Mouse (Mus musculus) neural tube, embryonic 12.5 days (tissue): ENCODE data around the gene Tnfrsf1a. TPM values are rescaled to one million over a fixed set of nuclear protein-coding genes. Genes with fewer than 3 reads are reported as not detected.

ENCODE experiments used
- ATAC-seq: fragments of 200-750 bp; cut with Nextera tagmentation; 2 replicates; pipeline ENCODE4 v1.8.0; 2017; ENCODE audit warnings: low read depth, mild to moderate bottlenecking, moderate TSS enrichment, moderate library complexity; ENCODE audit not compliant: low FRiP score
- H3K27ac ChIP-seq: fragments of 300-500 bp; sonication (generic); 2 replicates; pipeline ENCODE4 v1.5.1; 2016
- H3K27me3 ChIP-seq: fragments of 300-500 bp; sonication (generic); replicated peaks from 2 replicates; pipeline ENCODE4 v1.6.1; 2016; ENCODE audit warnings: mild to moderate bottlenecking
- H3K36me3 ChIP-seq: fragments of 300-500 bp; sonication (generic); 2 replicates; pipeline ENCODE4 v1.6.1; 2016; ENCODE audit warnings: mild to moderate bottlenecking
- H3K4me1 ChIP-seq: fragments of 300-500 bp; sonication (generic); 2 replicates; pipeline ENCODE4 v1.6.1; 2016
- H3K4me2 ChIP-seq: fragments of 300-500 bp; sonication (generic); replicated peaks from 2 replicates; pipeline ENCODE4 v1.6.1; 2016; ENCODE audit warnings: mild to moderate bottlenecking
- H3K4me3 ChIP-seq: fragments of 300-500 bp; sonication (generic); 2 replicates; pipeline ENCODE4 v1.5.1; 2016
- H3K9ac ChIP-seq: fragments of 300-500 bp; sonication (generic); 2 replicates; pipeline ENCODE4 v1.6.1; 2016; ENCODE audit warnings: mild to moderate bottlenecking
- H3K9me3 ChIP-seq: fragments of 300-500 bp; sonication (generic); 2 replicates; pipeline ENCODE4 v1.6.1; 2016; ENCODE audit warnings: mild to moderate bottlenecking
- WGBS: fragments of 180-500 bp; shearing (Covaris S2); methylation state at CpG from one replicate; pipeline ENCODE4 v1.1.7; 2016; 5-methylcytosine and 5-hydroxymethylcytosine counted together
- polyA plus RNA-seq: library from polyadenylated mRNA; unstranded; fragments of >200 nt; fragmentation: Nextera tagmentation; extraction: Ambion mirVana; gene quantifications from 2 replicates; pipeline ENCODE4 v1.2.1, GENCODE M21; 2016

Gene Tnfrsf1a
- polyA plus RNA-seq, 1 experiment from 2014 or later: 22.7 TPM

DNA sequence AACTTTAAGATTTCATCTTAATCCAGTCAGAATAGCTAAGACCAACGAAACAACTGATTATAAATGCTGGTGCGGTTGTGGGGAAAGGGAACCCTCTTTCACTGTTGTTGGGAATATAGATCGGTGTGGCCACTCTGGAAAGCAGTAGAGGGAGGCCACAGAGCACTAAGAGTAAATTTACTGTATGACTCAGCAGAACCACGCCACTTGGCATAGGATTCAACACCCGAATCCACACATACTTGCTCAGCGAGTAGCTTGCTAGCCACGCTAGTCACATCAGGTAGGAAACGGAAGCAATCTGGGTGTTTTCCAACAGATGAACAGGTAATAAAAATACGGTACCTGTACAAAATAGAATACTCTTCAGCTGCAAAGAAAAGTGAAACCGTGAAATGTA is 58.5 kb downstream of the Tnfrsf1a start:
- Histone ChIP-seq H3K27me3 (no peaks in the 10 kb centered on the region), H3K9me3 (no peaks in the 10 kb centered on the region), H3K27ac (no peak overlapping the region), H3K4me1 (no peaks in the 10 kb centered on the region), H3K36me3 (no peaks in the 10 kb centered on the region), H3K9ac (no peak overlapping the region), H3K4me3 (no peak overlapping the region), H3K4me2 (no peak overlapping the region)
- ATAC-seq: no peak
- 93% methylated on average over 10 of the region's 10 CpGs for WGBS

- H3K4me1 ChIP-seq: no peaks in the 10 kb centered on the region
- no peak overlapping the region for H3K4me3 ChIP-seq
- no peaks in the 10 kb centered on the region for H3K27me3 ChIP-seq
- no peak for ATAC-seq
- H3K36me3 ChIP-seq: no peaks in the 10 kb centered on the region
- WGBS: 72% methylated on average over 11 of the region's 11 CpGs
- H3K4me2 ChIP-seq: no peak overlapping the region
- H3K9me3 ChIP-seq: no peaks in the 10 kb centered on the region
- no peak overlapping the region for H3K27ac ChIP-seq
- H3K9ac ChIP-seq: no peak overlapping the region
Observed at GRCm38 (mm10) chr6:125410551-125410950, 61.4 kb downstream of the Tnfrsf1a start.

- 58% methylated on average over 8 of the region's 8 CpGs for WGBS
- no peaks in the 10 kb centered on the region for H3K9me3 ChIP-seq
- no peak overlapping the region for H3K4me3 ChIP-seq
- no peak overlapping the region for H3K9ac ChIP-seq
- no peak overlapping the region for H3K27ac ChIP-seq
- no peaks in the 10 kb centered on the region for H3K4me1 ChIP-seq
- H3K4me2 ChIP-seq: no peak overlapping the region
- H3K27me3 ChIP-seq: no peaks in the 10 kb centered on the region
- no peaks in the 10 kb centered on the region for H3K36me3 ChIP-seq
- no peak for ATAC-seq
Observed at GRCm38 (mm10) chr6:125410995-125411547, 61.9 kb downstream of the Tnfrsf1a start.

- WGBS: 91% methylated on average over 6 of the region's 6 CpGs
- no peak overlapping the region for H3K9ac ChIP-seq
- H3K4me3 ChIP-seq: no peak overlapping the region
Observed at GRCm38 (mm10) chr6:125411661-125412060, 62.5 kb downstream of the Tnfrsf1a start.

More at GRCm38 (mm10) chr6:125411661-125412060, 62.5 kb downstream of the Tnfrsf1a start:
- ATAC-seq: no peak
- H3K27ac ChIP-seq: no peak overlapping the region
- H3K9me3 ChIP-seq: no peaks in the 10 kb centered on the region
- H3K27me3 ChIP-seq: no peaks in the 10 kb centered on the region
- H3K36me3 ChIP-seq: no peaks in the 10 kb centered on the region
- no peak overlapping the region for H3K4me2 ChIP-seq
- no peaks in the 10 kb centered on the region for H3K4me1 ChIP-seq

Other genes with a start within 250 kb of the Tnfrsf1a start
- 53.9 and 56.3 TPM in 2 replicates for gene Nop2, start 217.5 kb upstream of the Tnfrsf1a start, polyA plus RNA-seq
- gene Iffo1, start 204.1 kb upstream of the Tnfrsf1a start, polyA plus RNA-seq: 21.9 and 22.6 TPM in 2 replicates
- gene Gapdh, start 182.9 kb upstream of the Tnfrsf1a start, polyA plus RNA-seq: 1,605 and 1,721 TPM in 2 replicates
- gene Ncapd2, start 157.7 kb upstream of the Tnfrsf1a start, polyA plus RNA-seq: 131 and 140 TPM in 2 replicates
- 157 and 169 TPM in 2 replicates for gene Mrpl51, start 157.6 kb upstream of the Tnfrsf1a start, polyA plus RNA-seq
- gene Vamp1, start 133.8 kb upstream of the Tnfrsf1a start, polyA plus RNA-seq: 7.2 and 8.0 TPM in 2 replicates
- gene Tapbpl, start 117.5 kb upstream of the Tnfrsf1a start, polyA plus RNA-seq: 3.2 and 3.8 TPM in 2 replicates
- gene Cd27, start 112.4 kb upstream of the Tnfrsf1a start, polyA plus RNA-seq: 2.0 and 2.3 TPM in 2 replicates
- 0.42 TPM in 1 of 2 replicates, not detected in the other for gene Tuba3a, start 63.3 kb upstream of the Tnfrsf1a start, polyA plus RNA-seq
- gene Ltbr, start 35.5 kb upstream of the Tnfrsf1a start, polyA plus RNA-seq: 17.0 and 18.7 TPM in 2 replicates
- 0.13 and 0.47 TPM in 2 replicates for gene Scnn1a, start 28.7 kb upstream of the Tnfrsf1a start, polyA plus RNA-seq
- 0.09 and 0.15 TPM in 2 replicates for gene Plekhg6, start 31.4 kb downstream of the Tnfrsf1a start, polyA plus RNA-seq
- gene Cd9, start 145.4 kb downstream of the Tnfrsf1a start, polyA plus RNA-seq: 44.3 and 51.1 TPM in 2 replicates
- 10.1 and 12.3 TPM in 2 replicates for gene Vwf, start 197.4 kb downstream of the Tnfrsf1a start, polyA plus RNA-seq